Mouse (Mus musculus) lung, adult 2 months (tissue): ENCODE results near the gene Afap1.

ENCODE experiments used
- CTCF ChIP-seq: fragments of 200-500 bp; IDR thresholded peaks from 2 replicates; pipeline ENCODE4 v1.5.1; 2011; ENCODE audit warnings: mild to moderate bottlenecking, low read length, control low read depth; ENCODE audit not compliant: insufficient read depth
- POLR2A ChIP-seq: fragments of 200-500 bp; IDR thresholded peaks from 2 replicates; pipeline ENCODE4 v1.6.1; 2011; ENCODE audit warnings: low read depth, mild to moderate bottlenecking, control low read depth, low read length, borderline replicate concordance; ENCODE audit errors: extremely low read depth

DNA sequence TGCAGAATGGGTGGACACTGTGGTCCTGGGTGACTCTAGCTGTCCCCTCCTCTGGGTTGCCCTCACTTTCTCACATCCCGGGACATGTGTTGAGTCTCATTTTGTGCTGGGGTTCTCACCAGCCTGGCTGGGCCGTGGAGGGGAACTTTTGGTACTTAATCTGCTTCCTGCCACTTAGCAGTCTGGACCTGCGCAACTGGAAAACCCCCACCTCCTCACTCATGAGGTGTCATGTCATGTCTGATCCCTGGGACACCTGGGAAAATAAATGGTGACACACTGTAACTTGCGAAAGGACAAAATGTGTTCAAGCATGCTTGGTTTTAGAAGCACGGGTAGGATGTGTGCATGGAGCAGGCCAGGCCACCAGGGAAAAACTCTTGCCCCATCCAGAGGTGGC, 8.4 kb upstream of the Afap1 start:
- no peak for TF ChIP-seq CTCF
- no peak for TF ChIP-seq POLR2A
